Mouse (Mus musculus) heart, postnatal 0 days (tissue): Measurements from ENCODE around the gene Nsmce4a. TPM values are rescaled to one million over a fixed set of nuclear protein-coding genes. Genes with fewer than 3 reads are reported as not detected.

Experiments
- ATAC-seq: fragments of 200-750 bp; cut with Nextera tagmentation; 2 replicates; pipeline ENCODE4 v1.8.0; 2017; ENCODE audit warnings: low read depth, moderate number of reproducible peaks, moderate library complexity; ENCODE audit not compliant: insufficient read depth
- DNase-seq: peaks from one replicate; pipeline ENCODE4 v3.0.0-alpha.2; 2016; ENCODE audit warnings: low spot score
- H3K27ac ChIP-seq: fragments of 300-500 bp; sonication (generic); 2 replicates; pipeline ENCODE4 v1.5.1; 2014; ENCODE audit warnings: low read depth, mild to moderate bottlenecking
- H3K27me3 ChIP-seq: fragments of 300-500 bp; sonication (generic); 2 replicates; pipeline ENCODE4 v1.6.1; 2014; ENCODE audit warnings: low read length, mixed read lengths; ENCODE audit not compliant: control insufficient read depth, insufficient read depth
- H3K36me3 ChIP-seq: fragments of 300-500 bp; sonication (generic); replicated peaks from 2 replicates; pipeline ENCODE4 v1.6.1; 2014; ENCODE audit warnings: low read length, mixed read lengths; ENCODE audit not compliant: control insufficient read depth, insufficient read depth
- H3K4me1 ChIP-seq: fragments of 300-500 bp; sonication (generic); 2 replicates; pipeline ENCODE4 v1.6.1; 2014; ENCODE audit warnings: antibody characterized with exemption; ENCODE audit not compliant: control insufficient read depth, insufficient read depth
- H3K4me2 ChIP-seq: fragments of 300-500 bp; sonication (generic); 2 replicates; pipeline ENCODE4 v1.6.1; 2014; ENCODE audit warnings: low read depth, mild to moderate bottlenecking, low read length, moderate library complexity
- H3K4me3 ChIP-seq: fragments of 300-500 bp; sonication (generic); 2 replicates; pipeline ENCODE4 v1.5.1; 2014; ENCODE audit warnings: low read depth, low read length
- H3K9ac ChIP-seq: fragments of 300-500 bp; sonication (generic); replicated peaks from 2 replicates; pipeline ENCODE4 v1.6.1; 2014; ENCODE audit warnings: low read depth, low read length, mixed read lengths
- H3K9me3 ChIP-seq: fragments of 300-500 bp; sonication (generic); replicated peaks from 2 replicates; pipeline ENCODE4 v1.6.1; 2016; ENCODE audit warnings: low read length; ENCODE audit not compliant: control insufficient read depth
- CTCF ChIP-seq: IDR thresholded peaks from 2 replicates; pipeline ENCODE4 v1.5.1; 2016; ENCODE audit warnings: antibody characterized with exemption, control low read depth, low read depth
- EP300 ChIP-seq: IDR thresholded peaks from 2 replicates; pipeline ENCODE4 v1.6.1; 2016; ENCODE audit warnings: antibody characterized with exemption, low read depth
- WGBS: fragments of 180-500 bp; shearing (Covaris S2); extraction: QIAGEN DNeasy Blood & Tissue Kit; methylation state at CpG from one replicate; pipeline ENCODE4 v1.1.7; 2014; 5-methylcytosine and 5-hydroxymethylcytosine counted together
- polyA plus RNA-seq: library from polyadenylated mRNA; unstranded; fragments of >200 nt; fragmentation: Nextera tagmentation; extraction: Ambion mirVana; gene quantifications from 2 replicates; pipeline ENCODE4 v1.2.1, GENCODE M21; 2015
- total RNA-seq: library from RNA; depleted of rRNA; stranded (reverse); fragments of >200 nt; gene quantifications from 2 replicates; pipeline ENCODE4 v1.2.3, GENCODE M21; 2014; ENCODE audit warnings: low replicate concordance

Nsmce4a gene
- total and polyA plus RNA-seq, 2 experiments from 2014 or later: 56.9 to 96.9 TPM

DNA sequence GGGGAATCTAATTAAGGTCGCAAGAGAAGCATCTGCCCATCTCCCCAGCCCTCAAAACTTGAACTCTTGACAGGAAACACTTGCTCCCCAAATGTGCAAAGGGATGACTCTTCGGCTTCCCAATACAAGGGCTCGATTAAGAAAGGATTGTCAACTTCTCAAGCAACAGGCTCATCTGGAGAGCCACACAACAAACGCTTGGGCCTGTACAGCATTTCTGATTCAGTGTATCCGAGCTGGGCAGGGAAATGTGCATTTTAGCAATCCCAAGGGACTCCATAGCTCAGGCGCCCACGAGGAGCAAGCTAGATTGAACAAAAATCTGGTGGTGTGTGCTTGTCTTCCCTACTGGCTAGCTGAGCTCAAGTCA, 26.5 kb downstream of the Nsmce4a start:
- peak overlapping the region; percentile 86 for H3K9ac ChIP-seq
- 3% methylated on average over 7 of the region's 7 CpGs for WGBS
- H3K4me2 ChIP-seq: peak overlapping the region; percentile 78
- H3K27ac ChIP-seq: peak overlapping the region; percentile 99
- no peak for ATAC-seq
- DNase-seq: no peak
- H3K4me1 ChIP-seq: peaks cover 11% of the 10 kb centered on the region
- peak overlapping the region; percentile 94 for H3K4me3 ChIP-seq
- H3K36me3 ChIP-seq: peaks cover 40% of the 10 kb centered on the region
- no peaks in the 10 kb centered on the region for H3K9me3 ChIP-seq
- H3K27me3 ChIP-seq: no peaks in the 10 kb centered on the region
- TF ChIP-seq EP300: no peak
- TF ChIP-seq CTCF: no peak

DNA sequence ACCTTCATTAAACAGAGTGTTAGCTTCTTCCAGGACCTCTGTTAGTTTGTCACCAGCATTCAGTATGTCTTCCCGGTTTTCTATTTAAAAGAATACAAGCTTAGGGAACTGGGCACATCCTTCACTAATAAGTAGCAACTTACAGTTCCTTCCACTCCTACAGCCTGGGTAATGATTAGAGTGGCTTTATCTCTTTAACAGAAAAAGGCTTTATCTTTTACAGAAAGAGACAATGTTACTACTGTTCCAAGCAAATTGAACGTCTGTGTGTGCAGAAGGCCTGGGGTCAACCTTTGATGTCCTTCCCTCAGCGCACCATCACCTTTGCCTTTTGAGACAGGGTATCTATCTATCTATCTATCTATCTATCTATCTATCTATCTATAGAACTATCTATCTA, 27.0 kb downstream of the Nsmce4a start:
- Histone ChIP-seq H3K27ac (peak overlapping the region; percentile 99), H3K36me3 (peaks cover 45% of the 10 kb centered on the region), H3K27me3 (no peaks in the 10 kb centered on the region), H3K9me3 (no peaks in the 10 kb centered on the region), H3K4me3 (peak overlapping the region; percentile 94), H3K4me2 (peak overlapping the region; percentile 78), H3K4me1 (peaks cover 11% of the 10 kb centered on the region), H3K9ac (peak overlapping the region; percentile 86)
- no peak for DNase-seq
- TF ChIP-seq EP300 (no peak), CTCF (no peak)
- no peak for ATAC-seq
- WGBS: 46% methylated on average over 3 of the region's 3 CpGs

DNA sequence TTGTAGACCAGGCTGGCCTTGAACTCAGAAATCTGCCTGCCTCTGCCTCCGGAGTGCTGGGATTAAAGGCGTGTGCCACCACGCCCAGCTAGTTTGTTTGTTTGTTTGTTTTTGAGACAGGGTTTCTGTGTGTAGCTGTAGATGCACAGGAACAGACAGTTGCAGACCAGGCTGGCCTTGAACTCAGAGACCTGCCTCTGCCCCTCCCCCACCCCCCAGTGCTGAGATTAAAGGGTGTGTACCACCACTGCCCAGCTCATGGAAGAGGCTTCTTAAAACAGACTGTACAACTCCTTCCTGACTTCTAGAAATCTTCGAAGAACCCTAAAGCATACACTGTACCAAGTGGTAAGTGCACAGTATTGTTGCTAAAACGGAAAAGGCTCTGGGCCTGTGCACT, 27.5 kb downstream of the Nsmce4a start:
- H3K4me1 ChIP-seq: peaks cover 11% of the 10 kb centered on the region
- DNase-seq: no peak
- H3K27me3 ChIP-seq: no peaks in the 10 kb centered on the region
- no peak for ATAC-seq
- no peaks in the 10 kb centered on the region for H3K9me3 ChIP-seq
- peaks cover 47% of the 10 kb centered on the region for H3K36me3 ChIP-seq
- H3K4me3 ChIP-seq: peak overlapping the region; percentile 94
- no peak overlapping the region; the same call in 1 of the 2 replicates for H3K9ac ChIP-seq
- peak overlapping the region; percentile 78 for H3K4me2 ChIP-seq
- H3K27ac ChIP-seq: 0 out of 2 replicates have a peak overlapping the region, but pooled peaks have one; percentile 22
- 87% methylated on average over 5 of the region's 5 CpGs for WGBS
- TF ChIP-seq EP300 (no peak), CTCF (no peak)

DNA sequence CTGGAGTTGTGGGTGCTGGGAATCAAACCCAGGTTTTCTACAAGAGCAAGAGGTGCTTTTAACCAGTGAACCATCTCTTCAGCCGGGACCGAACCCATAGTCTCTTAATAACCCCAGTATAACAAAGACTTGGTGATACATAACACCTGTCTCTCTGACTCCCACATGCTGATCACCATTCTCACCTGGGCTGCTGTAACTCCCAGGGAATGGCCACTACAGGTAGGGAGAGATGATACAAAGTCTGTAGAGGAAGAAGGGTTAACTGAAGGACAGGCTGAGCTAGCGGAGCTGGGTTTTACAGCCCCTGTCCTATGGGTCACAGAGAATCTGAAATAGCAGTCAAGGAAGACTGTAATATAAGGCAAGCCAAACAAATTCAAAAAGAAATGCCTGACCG, 29.7 kb downstream of the Nsmce4a start:
- no peak for TF ChIP-seq EP300
- TF ChIP-seq CTCF: no peak
- Histone ChIP-seq H3K36me3 (peaks cover 65% of the 10 kb centered on the region), H3K9ac (no peak overlapping the region), H3K27ac (no peak overlapping the region), H3K4me3 (no peak overlapping the region), H3K4me2 (no peak overlapping the region), H3K9me3 (no peaks in the 10 kb centered on the region), H3K27me3 (no peaks in the 10 kb centered on the region), H3K4me1 (peaks cover 14% of the 10 kb centered on the region)
- DNase-seq (no peak), ATAC-seq (no peak)
- WGBS: 96% methylated on average over 4 of the region's 4 CpGs

DNA sequence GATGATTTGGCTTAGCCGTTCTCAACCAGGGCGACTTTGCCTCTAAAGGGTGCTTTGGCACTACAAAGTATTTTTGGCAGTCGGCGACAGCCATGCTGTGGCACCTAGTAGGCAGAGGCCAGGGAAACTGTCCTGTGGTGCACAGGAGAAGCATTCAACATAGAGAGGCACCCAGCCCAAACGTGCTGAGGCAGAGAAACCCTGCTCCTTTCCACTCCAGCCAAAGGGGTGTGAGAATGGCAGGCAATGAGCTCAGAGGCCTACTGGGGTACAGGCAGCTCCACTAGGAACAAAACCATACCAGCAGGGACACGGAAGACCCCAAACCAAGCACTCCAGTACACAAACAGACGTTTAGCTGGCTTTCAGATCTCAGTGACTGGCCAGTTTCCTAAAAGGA, 32.7 kb downstream of the Nsmce4a start:
- Histone ChIP-seq H3K4me3 (no peak overlapping the region), H3K9me3 (no peaks in the 10 kb centered on the region), H3K27me3 (no peaks in the 10 kb centered on the region), H3K9ac (no peak overlapping the region), H3K4me1 (0 out of 2 replicates have a peak, but pooled peaks cover 3% of the 10 kb centered on the region), H3K4me2 (no peak overlapping the region), H3K27ac (peak overlapping the region; percentile 19; the same call in 1 of the 2 replicates), H3K36me3 (peaks cover 88% of the 10 kb centered on the region)
- no peak for DNase-seq
- 52% methylated on average over 7 of the region's 7 CpGs for WGBS
- ATAC-seq: no peak
- TF ChIP-seq EP300 (no peak), CTCF (no peak)

DNA sequence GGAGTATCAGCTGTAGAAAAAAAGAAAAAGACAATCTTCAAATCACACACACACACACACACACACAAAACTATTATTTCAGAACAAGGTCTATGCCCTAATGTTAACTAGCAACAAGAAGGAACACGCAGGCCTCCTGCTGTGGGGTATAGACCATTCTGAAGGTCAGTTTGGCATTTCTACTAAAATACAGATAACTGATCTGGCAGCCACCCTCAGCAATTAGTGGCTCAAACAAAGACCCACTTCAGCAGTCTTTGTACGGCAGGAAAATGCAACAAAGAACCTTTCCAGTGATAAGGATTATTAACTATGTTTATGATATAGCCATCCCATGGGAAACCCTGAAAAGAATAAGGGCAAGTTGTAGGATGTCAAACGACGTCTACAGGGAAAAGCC, 35.9 kb downstream of the Nsmce4a start:
- Histone ChIP-seq H3K27ac (no peak overlapping the region), H3K36me3 (peaks cover 77% of the 10 kb centered on the region), H3K4me3 (no peak overlapping the region), H3K9ac (no peak overlapping the region), H3K9me3 (no peaks in the 10 kb centered on the region), H3K4me1 (0 out of 2 replicates have a peak, but pooled peaks cover 3% of the 10 kb centered on the region), H3K4me2 (no peak overlapping the region), H3K27me3 (no peaks in the 10 kb centered on the region)
- WGBS: 70% methylated on average over 4 of the region's 4 CpGs
- DNase-seq: no peak
- ATAC-seq: no peak
- no peak for TF ChIP-seq EP300
- TF ChIP-seq CTCF: no peak
